Mouse (Mus musculus): Measurements from ENCODE around the gene Lair1. TPM values are rescaled to one million over a fixed set of nuclear protein-coding genes. Genes with fewer than 3 reads are reported as not detected.

Gene Lair1
- polyA plus RNA-seq, 1 experiment from 2014 or later: 1.4 TPM

DNA sequence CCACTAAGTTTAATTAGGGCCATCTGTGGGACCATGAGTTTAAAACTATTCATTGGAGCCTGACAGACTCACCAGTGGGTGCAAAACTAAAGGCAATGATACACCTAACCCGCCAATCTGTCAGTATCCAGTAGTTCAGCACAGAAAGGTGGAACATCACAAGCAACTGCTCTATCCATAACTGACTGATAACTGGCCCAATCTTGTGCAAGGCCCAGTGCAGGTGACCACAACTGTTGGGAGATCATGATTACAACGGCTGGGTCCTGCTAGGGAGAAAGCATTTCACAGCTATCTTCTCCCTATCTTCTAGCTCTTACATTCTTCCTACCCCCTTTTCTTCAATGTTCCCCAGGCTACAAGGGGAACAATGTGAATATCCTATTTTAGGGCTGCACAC is 25.7 kb upstream of the Lair1 start:
- H3K9ac ChIP-seq (ENCODE audit: low read depth, low read length): no peak overlapping the region
- no peaks in the 10 kb centered on the region for H3K9me3 ChIP-seq (replicated peaks; ENCODE audit: low read length)
- TF ChIP-seq CTCF (IDR thresholded peaks at IDR 0.05; ENCODE audit: low read depth): no peak
- no peak overlapping the region for H3K4me2 ChIP-seq (ENCODE audit: low read length)
- WGBS: 76% methylated on average over 2 of the region's 2 CpGs
- H3K4me1 ChIP-seq (replicated peaks; ENCODE audit: insufficient read depth, low read length): no peaks in the 10 kb centered on the region
- ATAC-seq (replicated peaks; ENCODE audit: low FRiP score, low read depth) (no peak), DNase-seq (ENCODE audit: low spot score) (no peak)
- no peak overlapping the region for H3K4me3 ChIP-seq (replicated peaks; ENCODE audit: low read depth, low read length)
- no peak overlapping the region for H3K27ac ChIP-seq
- no peaks in the 10 kb centered on the region for H3K27me3 ChIP-seq (ENCODE audit: insufficient read depth, low read length)
- no peaks in the 10 kb centered on the region for H3K36me3 ChIP-seq (ENCODE audit: insufficient read depth, low read length)

GRCm38 (mm10) chr7:4087896-4088480 is 25.0 kb upstream of the Lair1 start:
- DNase-seq (ENCODE audit: low spot score) (no peak), ATAC-seq (replicated peaks; ENCODE audit: low FRiP score, low read depth) (no peak)
- Histone ChIP-seq H3K4me3 (replicated peaks; ENCODE audit: low read depth, low read length) (no peak overlapping the region), H3K4me1 (replicated peaks; ENCODE audit: insufficient read depth, low read length) (no peaks in the 10 kb centered on the region), H3K9ac (ENCODE audit: low read depth, low read length) (no peak overlapping the region), H3K36me3 (ENCODE audit: insufficient read depth, low read length) (no peaks in the 10 kb centered on the region), H3K27me3 (ENCODE audit: insufficient read depth, low read length) (no peaks in the 10 kb centered on the region), H3K4me2 (ENCODE audit: low read length) (no peak overlapping the region), H3K27ac (no peak overlapping the region), H3K9me3 (replicated peaks; ENCODE audit: low read length) (no peaks in the 10 kb centered on the region)
- no peak for TF ChIP-seq CTCF (IDR thresholded peaks at IDR 0.05; ENCODE audit: low read depth)
- 69% methylated on average over 6 of the region's 6 CpGs for WGBS

DNA sequence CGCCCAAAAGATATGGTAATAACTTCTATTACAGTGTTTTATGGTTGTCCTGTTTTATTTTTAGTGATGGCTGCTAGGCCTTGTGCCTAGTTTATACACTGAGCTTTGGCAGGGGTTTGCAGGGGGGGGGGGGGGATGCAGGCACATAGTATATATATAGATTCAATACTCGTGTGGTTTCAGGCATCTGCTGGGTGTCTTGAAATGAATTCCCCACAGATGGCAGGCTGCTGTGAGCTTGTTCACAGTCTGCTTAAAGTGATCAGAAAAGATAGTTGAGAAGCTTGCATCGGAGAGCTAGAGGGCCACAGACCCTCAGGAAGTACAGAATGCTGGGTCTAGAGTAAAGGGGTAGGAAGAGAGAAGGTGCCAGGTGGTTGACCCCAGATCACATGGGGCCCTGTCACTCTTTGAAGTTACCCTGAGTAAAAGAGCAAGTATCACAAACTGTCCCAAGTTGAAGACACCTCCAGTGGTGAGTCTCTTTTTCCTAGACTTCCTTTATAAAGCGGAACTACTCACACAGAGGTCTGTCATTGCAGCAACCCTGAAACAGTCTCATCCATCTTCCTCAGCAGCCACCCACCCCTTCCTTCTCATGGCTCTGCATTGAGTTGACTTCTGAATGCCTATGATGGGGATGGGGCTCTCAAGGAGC is 24.4 kb upstream of the Lair1 start:
- TF ChIP-seq CTCF (IDR thresholded peaks at IDR 0.05; ENCODE audit: low read depth): no peak

DNA sequence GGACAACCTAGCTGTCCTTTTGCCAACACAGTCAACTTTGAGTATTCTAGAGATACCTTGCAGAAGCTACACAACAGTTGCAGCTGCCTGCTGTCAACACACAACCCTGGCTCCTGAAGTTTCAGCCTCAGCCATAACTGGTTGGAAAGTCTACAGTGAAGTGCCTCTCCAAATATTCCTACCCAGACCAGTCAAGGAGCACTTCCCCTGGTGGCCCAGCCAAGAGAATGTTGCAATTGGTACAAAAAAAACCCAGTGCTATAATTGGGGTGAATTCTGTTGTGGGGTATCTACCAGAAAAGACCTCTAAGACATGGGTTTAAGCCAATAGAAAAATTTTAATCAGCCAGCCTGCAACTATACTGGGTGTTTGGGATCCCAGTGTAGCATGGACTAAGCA is 22.6 kb upstream of the Lair1 start:
- no peaks in the 10 kb centered on the region for H3K36me3 ChIP-seq (ENCODE audit: insufficient read depth, low read length)
- TF ChIP-seq CTCF (IDR thresholded peaks at IDR 0.05; ENCODE audit: low read depth): no peak
- no peaks in the 10 kb centered on the region for H3K4me1 ChIP-seq (replicated peaks; ENCODE audit: insufficient read depth, low read length)
- DNase-seq (ENCODE audit: low spot score): no peak
- H3K9ac ChIP-seq (ENCODE audit: low read depth, low read length): no peak overlapping the region
- H3K27ac ChIP-seq: no peak overlapping the region
- H3K9me3 ChIP-seq (replicated peaks; ENCODE audit: low read length): no peaks in the 10 kb centered on the region
- no peak for ATAC-seq (replicated peaks; ENCODE audit: low FRiP score, low read depth)
- no peak overlapping the region for H3K4me3 ChIP-seq (replicated peaks; ENCODE audit: low read depth, low read length)
- H3K27me3 ChIP-seq (ENCODE audit: insufficient read depth, low read length): no peaks in the 10 kb centered on the region
- H3K4me2 ChIP-seq (ENCODE audit: low read length): no peak overlapping the region

More for the DNA sequence above, 24.4 kb upstream of the Lair1 start:
- Histone ChIP-seq H3K36me3 (ENCODE audit: insufficient read depth, low read length) (no peaks in the 10 kb centered on the region), H3K9ac (ENCODE audit: low read depth, low read length) (no peak overlapping the region), H3K9me3 (replicated peaks; ENCODE audit: low read length) (no peaks in the 10 kb centered on the region), H3K27me3 (ENCODE audit: insufficient read depth, low read length) (no peaks in the 10 kb centered on the region), H3K27ac (no peak overlapping the region), H3K4me3 (replicated peaks; ENCODE audit: low read depth, low read length) (no peak overlapping the region), H3K4me1 (replicated peaks; ENCODE audit: insufficient read depth, low read length) (no peaks in the 10 kb centered on the region), H3K4me2 (ENCODE audit: low read length) (no peak overlapping the region)
- ATAC-seq (replicated peaks; ENCODE audit: low FRiP score, low read depth): no peak
- WGBS: 76% methylated on average over 4 of the region's 4 CpGs
- DNase-seq (ENCODE audit: low spot score): no peak

DNA sequence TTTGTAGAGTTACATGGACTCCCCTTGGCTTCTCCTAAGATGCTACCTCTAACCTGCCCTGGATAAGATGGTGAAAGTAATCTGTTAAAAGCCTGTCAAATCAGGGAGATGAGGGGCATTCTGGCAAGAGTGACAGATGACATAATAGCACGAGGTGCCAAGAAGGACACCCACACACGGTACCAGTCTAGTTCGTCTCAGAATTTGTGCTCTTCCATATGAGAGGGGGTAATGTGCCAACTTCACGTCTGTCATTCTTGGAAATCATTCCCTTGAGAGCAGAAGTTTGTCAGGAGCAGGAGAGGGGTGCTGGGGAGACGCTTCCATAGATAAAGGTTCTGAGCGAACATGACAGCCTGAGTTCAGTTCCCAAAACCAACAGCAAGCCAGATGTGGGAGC is 21.2 kb upstream of the Lair1 start:
- Histone ChIP-seq H3K27me3 (ENCODE audit: insufficient read depth, low read length) (no peaks in the 10 kb centered on the region), H3K4me1 (replicated peaks; ENCODE audit: insufficient read depth, low read length) (no peaks in the 10 kb centered on the region), H3K36me3 (ENCODE audit: insufficient read depth, low read length) (no peaks in the 10 kb centered on the region), H3K4me3 (replicated peaks; ENCODE audit: low read depth, low read length) (no peak overlapping the region), H3K9ac (ENCODE audit: low read depth, low read length) (no peak overlapping the region), H3K9me3 (replicated peaks; ENCODE audit: low read length) (no peaks in the 10 kb centered on the region), H3K4me2 (ENCODE audit: low read length) (no peak overlapping the region), H3K27ac (no peak overlapping the region)
- WGBS: 66% methylated on average over 6 of the region's 6 CpGs
- TF ChIP-seq CTCF (IDR thresholded peaks at IDR 0.05; ENCODE audit: low read depth): no peak
- DNase-seq (ENCODE audit: low spot score) (no peak), ATAC-seq (replicated peaks; ENCODE audit: low FRiP score, low read depth) (no peak)

GRCm38 (mm10) chr7:4082804-4083203 is 19.8 kb upstream of the Lair1 start:
- Histone ChIP-seq H3K4me1 (replicated peaks; ENCODE audit: insufficient read depth, low read length) (no peaks in the 10 kb centered on the region), H3K4me3 (replicated peaks; ENCODE audit: low read depth, low read length) (no peak overlapping the region), H3K27me3 (ENCODE audit: insufficient read depth, low read length) (no peaks in the 10 kb centered on the region), H3K4me2 (ENCODE audit: low read length) (no peak overlapping the region), H3K36me3 (ENCODE audit: insufficient read depth, low read length) (no peaks in the 10 kb centered on the region), H3K27ac (no peak overlapping the region), H3K9ac (ENCODE audit: low read depth, low read length) (no peak overlapping the region), H3K9me3 (replicated peaks; ENCODE audit: low read length) (no peaks in the 10 kb centered on the region)
- ATAC-seq (replicated peaks; ENCODE audit: low FRiP score, low read depth) (no peak), DNase-seq (ENCODE audit: low spot score) (peak; percentile 4)
- 46% methylated on average over 2 of the region's 2 CpGs for WGBS
- no peak for TF ChIP-seq CTCF (IDR thresholded peaks at IDR 0.05; ENCODE audit: low read depth)

DNA sequence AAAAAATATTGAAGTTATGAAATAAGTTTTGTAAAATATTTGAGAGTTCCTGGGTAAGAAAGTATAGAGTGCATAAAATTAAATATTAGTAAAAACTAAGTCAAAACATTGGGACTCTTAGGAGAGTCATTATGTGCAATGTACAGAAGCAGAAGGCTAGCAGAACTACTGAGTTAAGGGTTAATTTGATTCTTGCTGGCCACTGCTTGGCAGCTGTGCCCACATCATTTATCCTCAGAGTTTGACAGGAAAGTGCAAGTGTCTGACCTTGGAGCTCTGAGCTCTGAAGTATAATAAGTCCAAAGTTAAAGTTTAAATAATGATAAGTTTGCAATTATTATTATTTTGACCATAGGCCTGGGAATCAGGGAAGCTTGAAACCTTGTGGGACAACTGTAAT is 18.7 kb upstream of the Lair1 start:
- DNase-seq (ENCODE audit: low spot score): no peak
- H3K27me3 ChIP-seq (ENCODE audit: insufficient read depth, low read length): no peaks in the 10 kb centered on the region
- TF ChIP-seq CTCF (IDR thresholded peaks at IDR 0.05; ENCODE audit: low read depth): no peak

More for the DNA sequence above, 18.7 kb upstream of the Lair1 start:
- Histone ChIP-seq H3K27ac (no peak overlapping the region), H3K4me2 (ENCODE audit: low read length) (no peak overlapping the region), H3K9me3 (replicated peaks; ENCODE audit: low read length) (no peaks in the 10 kb centered on the region), H3K4me1 (replicated peaks; ENCODE audit: insufficient read depth, low read length) (no peaks in the 10 kb centered on the region), H3K36me3 (ENCODE audit: insufficient read depth, low read length) (no peaks in the 10 kb centered on the region), H3K4me3 (replicated peaks; ENCODE audit: low read depth, low read length) (no peak overlapping the region), H3K9ac (ENCODE audit: low read depth, low read length) (no peak overlapping the region)
- ATAC-seq (replicated peaks; ENCODE audit: low FRiP score, low read depth): no peak
